Mouse (Mus musculus) lung, embryonic 16.5 days (tissue): Measurements from ENCODE around the gene Gpd1l. TPM values are rescaled to one million over a fixed set of nuclear protein-coding genes. Genes with fewer than 3 reads are reported as not detected.
A peak's percentile ranks its signal among the peaks of the same experiment; 100 is the strongest.

ENCODE experiments used
- ATAC-seq: fragments of 200-750 bp; cut with Nextera tagmentation; 2 replicates; pipeline ENCODE4 v1.8.0; 2017; ENCODE audit warnings: low read depth, mild to moderate bottlenecking, moderate library complexity
- H3K27ac ChIP-seq: fragments of 300-500 bp; sonication (generic); 2 replicates; pipeline ENCODE4 v1.5.1; 2014; ENCODE audit warnings: mild to moderate bottlenecking, control low read depth, low read length
- H3K27me3 ChIP-seq: fragments of 300-500 bp; sonication (generic); 2 replicates; pipeline ENCODE4 v1.6.1; 2014; ENCODE audit warnings: low read depth, low read length, mixed read lengths; ENCODE audit not compliant: control insufficient read depth, insufficient read depth
- H3K36me3 ChIP-seq: fragments of 300-500 bp; sonication (generic); 2 replicates; pipeline ENCODE4 v1.6.1; 2014; ENCODE audit warnings: low read length; ENCODE audit not compliant: control insufficient read depth, insufficient read depth
- H3K4me1 ChIP-seq: fragments of 300-500 bp; sonication (generic); replicated peaks from 2 replicates; pipeline ENCODE4 v1.6.1; 2014; ENCODE audit warnings: low read length, mixed read lengths; ENCODE audit not compliant: control insufficient read depth, insufficient read depth
- H3K4me2 ChIP-seq: fragments of 300-500 bp; sonication (generic); 2 replicates; pipeline ENCODE4 v1.6.1; 2014; ENCODE audit warnings: low read depth, low read length, control low read depth
- H3K4me3 ChIP-seq: fragments of 300-500 bp; sonication (generic); 2 replicates; pipeline ENCODE4 v1.5.1; 2014; ENCODE audit warnings: mild to moderate bottlenecking, low read length, control low read depth
- H3K9ac ChIP-seq: fragments of 300-500 bp; sonication (generic); 2 replicates; pipeline ENCODE4 v1.6.1; 2014; ENCODE audit warnings: low read length, control low read depth
- H3K9me3 ChIP-seq: fragments of 300-500 bp; sonication (generic); 2 replicates; pipeline ENCODE4 v1.6.1; 2016; ENCODE audit warnings: low read length; ENCODE audit not compliant: control insufficient read depth
- WGBS: fragments of 180-500 bp; shearing (Covaris S2); extraction: QIAGEN DNeasy Blood & Tissue Kit; methylation state at CpG from one replicate; pipeline ENCODE4 v1.1.7; 2014; 5-methylcytosine and 5-hydroxymethylcytosine counted together
- polyA plus RNA-seq: library from polyadenylated mRNA; unstranded; fragments of >200 nt; fragmentation: Nextera tagmentation; extraction: Ambion mirVana; gene quantifications from 2 replicates; pipeline ENCODE4 v1.2.1, GENCODE M21; 2015

The Gpd1l gene
- polyA plus RNA-seq, 1 experiment from 2014 or later = 17.7 TPM

- H3K36me3 ChIP-seq = no peaks in the 10 kb centered on the region
- H3K27me3 ChIP-seq = no peaks in the 10 kb centered on the region
- H3K4me3 ChIP-seq = peak overlapping the region; percentile 69
- 55% methylated on average over 11 of the region's 11 CpGs for WGBS
- peak overlapping the region; percentile 80 for H3K4me2 ChIP-seq
- H3K9me3 ChIP-seq = no peaks in the 10 kb centered on the region
- peaks cover 8% of the 10 kb centered on the region; the same call in 1 of the 2 replicates for H3K4me1 ChIP-seq
- H3K9ac ChIP-seq = 0 out of 2 replicates have a peak overlapping the region, but pooled peaks have one; percentile 12
- ATAC-seq = peak; percentile 0; the same call in 1 of the 2 replicates
- H3K27ac ChIP-seq = no peak overlapping the region
These were observed 444 bp upstream of the Gpd1l start for GRCm38 (mm10) chr9:114934231-114934630.

- Histone ChIP-seq H3K9me3 (no peaks in the 10 kb centered on the region), H3K36me3 (no peaks in the 10 kb centered on the region), H3K27ac (peak overlapping the region; percentile 84), H3K4me2 (peak overlapping the region; percentile 80), H3K9ac (peak overlapping the region; percentile 75), H3K27me3 (no peaks in the 10 kb centered on the region), H3K4me3 (peak overlapping the region; percentile 69), H3K4me1 (peaks cover 8% of the 10 kb centered on the region; the same call in 1 of the 2 replicates)
- ATAC-seq = no peak; the same call in 1 of the 2 replicates
- WGBS = under 1% methylated on average over 50 of the region's 50 CpGs
These were observed 607 bp downstream of the Gpd1l start for GRCm38 (mm10) chr9:114933037-114933722.

GRCm38 (mm10) chr9:114932607-114933006 is 1.2 kb downstream of the Gpd1l start:
- WGBS = 17% methylated on average over 13 of the region's 13 CpGs
- H3K9me3 ChIP-seq = no peaks in the 10 kb centered on the region
- H3K4me3 ChIP-seq = peak overlapping the region; percentile 69
- no peak for ATAC-seq
- H3K27ac ChIP-seq = no peak overlapping the region
- H3K4me2 ChIP-seq = peak overlapping the region; percentile 80
- peak overlapping the region; percentile 75 for H3K9ac ChIP-seq
- peaks cover 8% of the 10 kb centered on the region; the same call in 1 of the 2 replicates for H3K4me1 ChIP-seq
- no peaks in the 10 kb centered on the region for H3K27me3 ChIP-seq
- no peaks in the 10 kb centered on the region for H3K36me3 ChIP-seq

- 60% methylated on average over 9 of the region's 9 CpGs for WGBS
- Histone ChIP-seq H3K4me2 (no peak overlapping the region), H3K36me3 (no peaks in the 10 kb centered on the region), H3K27me3 (no peaks in the 10 kb centered on the region), H3K27ac (no peak overlapping the region), H3K9ac (no peak overlapping the region), H3K4me1 (peaks cover 8% of the 10 kb centered on the region; the same call in 1 of the 2 replicates), H3K9me3 (no peaks in the 10 kb centered on the region), H3K4me3 (no peak overlapping the region)
- ATAC-seq = no peak
These were observed 3.2 kb downstream of the Gpd1l start for GRCm38 (mm10) chr9:114930464-114931090.

- Histone ChIP-seq H3K4me3 (no peak overlapping the region), H3K9me3 (no peaks in the 10 kb centered on the region), H3K4me1 (no peaks in the 10 kb centered on the region), H3K27me3 (no peaks in the 10 kb centered on the region), H3K27ac (no peak overlapping the region), H3K4me2 (no peak overlapping the region), H3K9ac (no peak overlapping the region), H3K36me3 (no peaks in the 10 kb centered on the region)
- no peak for ATAC-seq
- WGBS = 80% methylated on average over 5 of the region's 5 CpGs
These were observed 8.2 kb downstream of the Gpd1l start for GRCm38 (mm10) chr9:114925571-114925970.

GRCm38 (mm10) chr9:114925039-114925438 is 8.7 kb downstream of the Gpd1l start:
- no peak overlapping the region for H3K4me3 ChIP-seq
- no peak overlapping the region for H3K9ac ChIP-seq
- H3K27me3 ChIP-seq = no peaks in the 10 kb centered on the region
- no peaks in the 10 kb centered on the region for H3K36me3 ChIP-seq
- H3K4me2 ChIP-seq = no peak overlapping the region
- H3K4me1 ChIP-seq = no peaks in the 10 kb centered on the region
- no peak overlapping the region for H3K27ac ChIP-seq
- WGBS = 61% methylated on average over 10 of the region's 10 CpGs
- no peak for ATAC-seq
- no peaks in the 10 kb centered on the region for H3K9me3 ChIP-seq

GRCm38 (mm10) chr9:114924511-114924910 is 9.3 kb downstream of the Gpd1l start:
- Histone ChIP-seq H3K4me2 (no peak overlapping the region), H3K9ac (no peak overlapping the region; the same call in 1 of the 2 replicates), H3K4me3 (no peak overlapping the region), H3K27me3 (no peaks in the 10 kb centered on the region), H3K36me3 (no peaks in the 10 kb centered on the region), H3K9me3 (no peaks in the 10 kb centered on the region), H3K4me1 (no peaks in the 10 kb centered on the region), H3K27ac (no peak overlapping the region)
- WGBS = 36% methylated on average over 5 of the region's 5 CpGs
- ATAC-seq = no peak

- H3K27me3 ChIP-seq = no peaks in the 10 kb centered on the region
- no peaks in the 10 kb centered on the region for H3K9me3 ChIP-seq
- no peak overlapping the region for H3K27ac ChIP-seq
- ATAC-seq = no peak
- H3K4me1 ChIP-seq = no peaks in the 10 kb centered on the region
- WGBS = 63% methylated on average over 5 of the region's 5 CpGs
- H3K36me3 ChIP-seq = 0 out of 2 replicates have a peak, but pooled peaks cover 4% of the 10 kb centered on the region
- no peak overlapping the region for H3K4me3 ChIP-seq
- H3K9ac ChIP-seq = no peak overlapping the region
- no peak overlapping the region for H3K4me2 ChIP-seq
These were observed 11.6 kb downstream of the Gpd1l start for GRCm38 (mm10) chr9:114922209-114922608.

GRCm38 (mm10) chr9:114921352-114922081 is 12.3 kb downstream of the Gpd1l start:
- Histone ChIP-seq H3K27me3 (no peaks in the 10 kb centered on the region), H3K4me2 (no peak overlapping the region), H3K9ac (no peak overlapping the region), H3K4me3 (no peak overlapping the region), H3K9me3 (no peaks in the 10 kb centered on the region), H3K36me3 (peaks cover 9% of the 10 kb centered on the region; the same call in 1 of the 2 replicates), H3K27ac (no peak overlapping the region), H3K4me1 (no peaks in the 10 kb centered on the region)
- 87% methylated on average over 2 of the region's 2 CpGs for WGBS
- no peak for ATAC-seq
